Mouse (Mus musculus): ENCODE measurements around the gene Isyna1.
"Not testable (repeated sequence)": the region's sequence is repeated elsewhere in the genome, so short reads cannot be mapped to it uniquely, and the experiment has no call there.

Gene Isyna1

GRCm38 (mm10) chr8:70565561-70565960, 28.6 kb upstream of the Isyna1 start:
- in situ Hi-C loops (cut with MboI; ENCODE audit: low pct_unique_long_range_greater_than_20kb in 1 of 2, low sequenced_read_pairs in 2 of 2, unreplicated experiment in 1 of 2), result no loop called here

DNA sequence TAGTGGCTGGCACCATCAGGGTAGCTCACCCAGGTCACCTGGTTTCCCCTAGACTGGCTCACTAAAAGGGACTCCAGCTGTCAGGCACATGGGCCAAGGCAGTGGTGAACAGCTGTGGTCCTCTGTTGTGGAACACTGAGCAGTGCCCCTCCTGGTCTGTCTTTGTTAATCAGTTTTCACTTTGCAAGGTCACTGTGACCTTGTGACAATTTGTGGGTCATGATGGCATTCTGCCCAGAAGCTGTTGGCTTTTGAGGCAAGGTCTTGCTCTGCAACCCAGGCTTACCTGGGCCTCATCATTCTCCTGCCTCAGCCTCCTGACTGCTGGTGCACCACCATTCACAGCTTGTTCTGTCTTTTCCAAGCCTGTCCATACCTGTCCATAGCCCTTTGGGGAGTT, 23.8 kb upstream of the Isyna1 start:
- in situ Hi-C loops (cut with MboI; ENCODE audit: low pct_unique_long_range_greater_than_20kb in 1 of 2, low sequenced_read_pairs in 2 of 2, unreplicated experiment in 1 of 2), result no loop called here

DNA sequence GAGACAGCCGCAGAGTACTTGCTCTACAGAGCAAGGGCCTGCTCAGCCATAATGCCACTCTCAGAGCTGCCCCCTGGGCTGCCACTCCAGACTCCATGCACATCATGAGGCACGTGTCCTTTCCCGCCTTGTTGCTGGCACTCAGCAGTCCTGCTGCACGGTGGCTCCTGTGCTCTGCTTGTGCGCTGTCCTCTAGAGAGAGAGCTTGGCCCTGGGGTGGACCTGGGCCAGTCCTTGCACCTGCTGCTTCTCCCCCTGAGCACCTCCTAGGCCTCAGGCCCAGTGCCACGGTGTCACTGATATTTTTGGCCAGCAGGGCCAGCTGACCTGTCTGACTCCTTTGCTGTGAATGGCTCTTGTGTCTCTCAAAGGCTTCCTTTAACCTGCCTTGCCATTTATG, 23.2 kb upstream of the Isyna1 start:
- in situ Hi-C loops (cut with MboI; ENCODE audit: low pct_unique_long_range_greater_than_20kb in 1 of 2, low sequenced_read_pairs in 2 of 2, unreplicated experiment in 1 of 2), result no loop called here

DNA sequence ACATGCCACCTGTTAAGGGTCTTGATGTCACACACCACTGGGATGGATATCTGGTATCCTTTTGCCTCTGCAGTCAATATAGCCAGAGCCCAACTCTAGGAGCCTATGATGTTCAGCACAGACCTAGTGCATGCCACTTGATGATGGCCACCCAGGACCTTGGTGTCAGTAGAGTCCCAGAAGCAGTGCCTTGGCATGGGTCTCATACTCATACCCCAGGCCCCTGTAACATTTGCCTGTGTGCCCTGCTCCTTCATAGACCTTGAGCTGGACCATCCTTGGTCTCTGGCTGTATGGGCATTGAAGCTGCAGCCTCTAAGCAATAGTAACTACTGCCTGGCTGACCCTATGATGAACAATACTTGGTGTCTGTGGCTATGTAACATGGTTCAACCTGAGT, 19.9 kb upstream of the Isyna1 start:
- in situ Hi-C loops (cut with MboI; ENCODE audit: low pct_unique_long_range_greater_than_20kb in 1 of 2, low sequenced_read_pairs in 2 of 2, unreplicated experiment in 1 of 2), result no loop called here

DNA sequence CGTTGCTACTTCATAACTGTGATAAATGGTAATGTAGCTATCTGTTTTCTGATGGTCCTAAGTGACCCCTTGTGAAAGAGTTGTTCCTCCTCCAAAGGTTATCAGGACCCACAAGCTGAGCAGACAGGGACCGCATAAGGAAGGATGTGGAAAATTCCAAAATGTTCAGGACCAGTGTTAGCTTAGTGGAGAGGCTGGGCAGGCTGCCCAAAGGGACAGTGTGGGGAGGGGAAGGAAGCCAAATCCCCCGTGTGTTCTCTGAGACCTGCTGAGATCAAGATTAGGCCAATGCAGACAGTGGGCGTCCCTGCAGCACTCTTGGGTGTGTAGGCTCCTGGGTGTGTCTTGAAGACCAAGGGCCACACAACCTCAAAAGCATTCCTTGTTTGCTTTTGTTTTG, 19.3 kb upstream of the Isyna1 start:
- in situ Hi-C loops (cut with MboI; ENCODE audit: low pct_unique_long_range_greater_than_20kb in 1 of 2, low sequenced_read_pairs in 2 of 2, unreplicated experiment in 1 of 2), result no loop called here

DNA sequence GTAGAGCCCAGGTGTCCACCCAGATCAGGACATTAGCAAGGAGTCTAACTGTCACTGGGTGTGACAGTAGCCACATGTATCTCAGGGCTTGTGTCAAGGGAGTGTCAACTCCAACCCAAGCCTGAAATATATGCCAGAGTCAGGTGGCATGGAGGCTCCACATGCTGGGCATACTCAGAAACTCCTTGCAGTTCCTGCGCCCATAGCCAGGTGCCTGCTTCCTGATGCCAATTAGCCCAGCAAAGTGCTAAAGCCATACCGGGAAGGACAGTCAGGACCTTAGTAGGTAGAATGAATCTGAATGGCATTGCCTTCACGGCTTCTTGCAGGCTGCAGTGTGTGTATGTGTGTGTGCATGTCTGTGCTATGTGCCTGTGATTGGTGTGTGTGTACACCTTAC, 17.0 kb upstream of the Isyna1 start:
- in situ Hi-C loops (cut with MboI; ENCODE audit: low pct_unique_long_range_greater_than_20kb in 1 of 2, low sequenced_read_pairs in 2 of 2, unreplicated experiment in 1 of 2), result no loop called here

DNA sequence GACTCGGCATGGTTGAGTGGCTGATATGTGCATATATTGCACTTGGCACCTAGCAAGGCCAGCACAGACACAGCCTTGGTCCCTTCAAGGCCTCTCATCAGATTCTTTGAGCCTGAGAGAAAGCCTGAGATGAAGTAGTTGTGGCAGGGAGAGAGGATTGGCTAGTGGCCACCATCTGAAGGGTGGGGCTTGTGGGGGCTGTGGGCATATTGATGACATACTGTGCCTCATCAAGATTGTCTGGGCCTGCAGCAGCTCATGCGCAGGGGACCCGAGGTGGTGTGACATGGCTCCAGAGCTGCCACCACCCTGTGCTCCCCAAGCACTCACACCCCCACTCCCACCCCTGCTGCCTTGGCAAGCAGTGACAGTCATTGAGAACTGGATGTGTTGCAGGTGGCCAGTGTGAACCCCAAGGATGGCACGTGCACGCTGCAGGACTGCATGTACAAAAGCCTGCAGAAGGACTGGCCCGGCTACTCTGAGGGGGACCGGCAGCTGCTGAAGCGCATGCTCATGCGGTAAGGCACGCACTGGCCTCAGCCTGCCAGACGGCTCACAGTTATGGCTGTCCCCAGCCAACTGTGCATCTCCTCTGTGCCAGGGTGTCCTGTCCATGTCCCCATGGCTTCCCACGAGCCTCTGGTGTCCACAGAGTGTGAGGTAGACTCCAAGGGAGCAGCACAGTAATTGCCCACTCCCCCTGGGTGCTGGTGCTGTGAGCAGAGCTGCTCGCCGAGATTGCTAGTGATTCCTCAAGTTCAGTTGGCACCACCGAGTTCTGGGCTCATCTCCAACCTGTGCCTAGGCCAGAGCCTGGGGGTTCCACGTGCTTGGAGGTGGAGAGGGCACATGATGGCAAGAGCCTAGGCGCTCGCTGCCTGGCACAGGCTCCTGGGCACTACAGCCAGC, 10.4 kb upstream of the Isyna1 start:
- in situ Hi-C loops (cut with MboI; ENCODE audit: low pct_unique_long_range_greater_than_20kb in 1 of 2, low sequenced_read_pairs in 2 of 2, unreplicated experiment in 1 of 2), result no loop called here

DNA sequence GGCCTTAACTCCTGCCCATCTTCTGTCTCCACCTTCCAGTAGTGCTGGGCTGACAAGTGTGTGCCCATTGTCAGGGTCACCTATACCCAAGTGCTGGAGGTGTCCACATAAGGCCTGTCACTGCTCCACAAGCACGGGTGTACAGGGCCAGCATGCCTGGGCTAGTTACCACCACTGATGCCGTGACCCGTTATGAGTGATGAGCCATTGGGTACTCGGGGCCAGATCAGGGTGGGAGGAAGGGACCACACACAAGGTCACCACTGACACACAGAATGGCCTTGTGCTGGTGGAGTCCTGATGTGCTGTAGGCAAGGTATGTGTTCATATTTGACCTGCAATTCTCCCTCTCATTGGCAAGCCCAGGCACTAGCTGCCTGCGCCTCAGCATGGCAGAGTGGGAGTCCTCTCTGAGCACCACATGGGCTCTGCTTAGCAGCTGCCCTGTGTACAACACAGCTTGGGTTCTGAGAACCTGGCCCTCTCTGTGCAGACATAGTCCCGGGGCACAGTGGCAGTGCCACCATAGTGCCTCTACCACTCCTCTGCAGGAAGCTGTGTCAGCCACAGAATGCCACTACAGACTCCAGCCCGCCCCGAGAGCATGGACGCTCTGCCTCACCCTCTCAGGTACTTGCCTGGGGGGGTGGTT, 9.4 kb upstream of the Isyna1 start:
- in situ Hi-C loops (cut with MboI; ENCODE audit: low pct_unique_long_range_greater_than_20kb in 1 of 2, low sequenced_read_pairs in 2 of 2, unreplicated experiment in 1 of 2), result no loop called here

GRCm38 (mm10) chr8:70585258-70585652, 8.9 kb upstream of the Isyna1 start:
- in situ Hi-C loops (cut with MboI; ENCODE audit: low pct_unique_long_range_greater_than_20kb in 1 of 2, low sequenced_read_pairs in 2 of 2, unreplicated experiment in 1 of 2), result no loop called here

- in situ Hi-C loops (cut with MboI; ENCODE audit: low pct_unique_long_range_greater_than_20kb in 1 of 2, low sequenced_read_pairs in 2 of 2, unreplicated experiment in 1 of 2), result not testable (repeated sequence)
Observed at GRCm38 (mm10) chr8:70587955-70588354, 6.2 kb upstream of the Isyna1 start.

- in situ Hi-C loops (cut with MboI; ENCODE audit: low pct_unique_long_range_greater_than_20kb in 1 of 2, low sequenced_read_pairs in 2 of 2, unreplicated experiment in 1 of 2), result no loop called here
Observed at GRCm38 (mm10) chr8:70591569-70591968, 2.6 kb upstream of the Isyna1 start.

- in situ Hi-C loops (cut with MboI; ENCODE audit: low pct_unique_long_range_greater_than_20kb in 1 of 2, low sequenced_read_pairs in 2 of 2, unreplicated experiment in 1 of 2), result no loop called here
Observed at GRCm38 (mm10) chr8:70593173-70593572, 1.0 kb upstream of the Isyna1 start.

DNA sequence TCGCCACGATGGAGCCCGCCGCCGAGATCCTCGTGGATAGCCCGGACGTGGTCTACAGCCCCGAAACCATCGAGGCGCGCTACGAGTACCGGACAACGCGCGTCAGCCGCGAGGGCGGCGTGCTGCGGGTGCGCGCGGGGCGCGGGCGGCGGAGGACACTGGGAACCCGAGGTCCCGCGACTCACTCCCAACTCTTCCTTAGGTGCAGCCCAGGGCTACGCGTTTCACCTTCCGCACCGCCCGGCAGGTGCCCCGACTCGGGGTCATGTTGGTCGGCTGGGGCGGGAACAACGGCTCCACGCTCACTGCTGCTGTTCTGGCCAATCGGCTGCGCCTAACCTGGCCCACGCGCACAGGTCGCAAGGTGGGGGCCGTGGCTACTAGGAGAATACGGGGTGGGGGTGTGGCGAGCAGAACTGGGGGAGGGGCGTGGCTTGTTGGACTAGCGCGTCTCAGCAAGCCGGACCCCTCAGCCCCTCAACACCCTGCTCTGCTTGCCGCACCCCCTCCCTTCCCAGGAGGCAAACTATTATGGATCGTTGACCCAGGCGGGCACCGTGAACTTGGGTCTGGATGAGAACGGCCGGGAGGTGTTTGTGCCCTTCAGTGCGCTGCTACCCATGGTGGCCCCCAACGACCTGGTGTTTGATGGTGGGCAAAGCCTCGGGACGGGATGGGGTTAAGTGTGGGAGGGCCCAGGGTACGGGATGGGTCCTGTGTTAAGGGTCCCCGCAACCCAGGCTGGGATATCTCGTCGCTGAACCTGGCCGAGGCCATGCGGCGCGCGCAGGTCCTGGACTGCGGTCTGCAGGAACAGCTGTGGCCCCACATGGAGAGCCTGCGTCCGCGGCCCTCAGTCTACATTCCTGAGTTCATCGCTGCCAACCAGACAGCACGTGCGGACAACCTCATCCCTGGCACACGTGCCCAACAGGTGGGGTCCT, 720 bp downstream of the Isyna1 start:
- in situ Hi-C loops (cut with MboI; ENCODE audit: low pct_unique_long_range_greater_than_20kb in 1 of 2, low sequenced_read_pairs in 2 of 2, unreplicated experiment in 1 of 2), result loop anchor here in 1 of 2 experiments (5.0 kb wide), 1 partner anchor 33 kb away; no protein-coding TSS in a partner anchor

GRCm38 (mm10) chr8:70595811-70596210, 1.6 kb downstream of the Isyna1 start:
- in situ Hi-C loops (cut with MboI; ENCODE audit: low pct_unique_long_range_greater_than_20kb in 1 of 2, low sequenced_read_pairs in 2 of 2, unreplicated experiment in 1 of 2), result loop anchor here in 1 of 2 experiments (5.0 kb wide), 1 partner anchor 34 kb away; no protein-coding TSS in a partner anchor

GRCm38 (mm10) chr8:70596216-70596615, 2.0 kb downstream of the Isyna1 start:
- in situ Hi-C loops (cut with MboI; ENCODE audit: low pct_unique_long_range_greater_than_20kb in 1 of 2, low sequenced_read_pairs in 2 of 2, unreplicated experiment in 1 of 2), result loop anchor here in 1 of 2 experiments (5.0 kb wide), 1 partner anchor 34 kb away; no protein-coding TSS in a partner anchor

GRCm38 (mm10) chr8:70596775-70597416, 2.7 kb downstream of the Isyna1 start:
- in situ Hi-C loops (cut with MboI; ENCODE audit: low pct_unique_long_range_greater_than_20kb in 1 of 2, low sequenced_read_pairs in 2 of 2, unreplicated experiment in 1 of 2), result loop anchor here in 1 of 2 experiments (5.0 kb wide), 1 partner anchor 35 kb away; no protein-coding TSS in a partner anchor

DNA sequence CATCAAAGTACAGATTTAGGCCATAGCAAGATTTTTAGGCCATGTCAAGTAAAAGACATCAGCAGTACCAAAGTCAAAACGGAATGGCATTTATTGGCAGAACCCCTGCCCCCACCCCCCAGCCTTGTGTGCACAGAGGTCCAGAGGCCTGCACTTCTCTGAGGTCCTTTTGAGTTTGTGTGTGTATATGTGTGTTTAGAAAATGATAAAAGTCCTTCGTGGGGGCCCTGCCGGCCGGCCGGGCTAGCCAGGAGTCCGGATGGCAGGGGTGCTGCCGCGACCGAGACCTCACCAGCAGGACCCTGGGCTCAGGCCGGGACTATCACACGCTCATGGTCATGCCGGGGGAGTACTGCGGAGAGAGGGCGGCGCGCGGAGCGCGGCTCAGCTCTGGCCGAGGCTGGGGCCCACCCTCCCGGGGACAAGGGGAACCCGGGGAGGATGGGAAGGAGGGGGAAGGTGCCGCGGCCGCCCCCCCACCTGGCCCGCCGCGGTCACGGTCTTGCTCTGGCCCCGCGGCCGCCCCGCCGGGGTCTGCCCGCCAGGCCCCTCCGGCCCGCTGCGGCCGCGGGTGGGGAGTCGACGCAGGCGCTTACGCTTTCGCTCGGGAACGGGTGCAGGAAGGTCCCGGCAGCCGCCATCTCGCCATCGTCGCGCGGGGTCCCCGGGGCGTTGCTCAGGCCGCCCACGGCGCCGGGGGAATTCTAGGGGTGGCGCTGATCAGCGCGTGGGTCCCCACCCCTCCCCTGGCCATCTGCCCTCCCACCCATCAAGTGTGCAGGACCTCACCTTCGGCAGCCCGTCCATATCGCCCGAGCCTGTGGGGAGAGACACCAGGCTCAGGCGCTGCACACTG, 3.5 kb downstream of the Isyna1 start:
- in situ Hi-C loops (cut with MboI; ENCODE audit: low pct_unique_long_range_greater_than_20kb in 1 of 2, low sequenced_read_pairs in 2 of 2, unreplicated experiment in 1 of 2), result loop anchor here in 1 of 2 experiments (5.0 kb wide), 1 partner anchor 35 kb away; no protein-coding TSS in a partner anchor

All from mouse embryonic stem cell (cell line).